Mouse (Mus musculus) fibroblast of lung, adult 2 months (primary cell): ENCODE results near the gene Olfr1208.

Experiments
- DNase-seq: peaks from one replicate; pipeline ENCODE4 v3.0.0-alpha.2; 2011; ENCODE audit warnings: low read depth

The Olfr1208 gene

GRCm38 (mm10) chr2:88902211-88902610, at the start of gene Olfr1208:
Gene Olfr1208 (minus strand): TSS chr2:88902311.
- DNase-seq = no peak

DNA sequence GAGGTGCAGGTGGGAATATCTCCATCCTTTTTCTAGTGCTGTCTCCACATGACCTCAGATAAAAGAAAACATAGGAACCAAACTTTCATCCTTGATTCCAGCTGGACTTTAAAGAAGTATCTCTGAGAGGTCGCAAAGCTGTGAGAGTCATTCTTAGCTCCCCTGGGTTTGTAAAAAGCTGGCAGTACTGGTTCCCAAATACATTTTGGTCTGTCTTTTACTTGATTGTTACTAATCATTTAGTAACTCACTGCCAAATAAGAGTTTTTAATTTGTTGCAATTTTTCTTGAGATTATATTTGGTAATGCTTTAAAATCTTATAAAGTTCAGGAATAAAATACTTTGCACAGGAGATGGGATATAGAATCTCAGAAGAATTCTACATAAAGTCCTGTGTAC, 35.9 kb upstream of the Olfr1208 start, which contains the start of gene Olfr1211:
TSS of gene Olfr1211 (minus strand) at position 101 of the 400 bp plus-strand sequence.
- no peak for DNase-seq

- no peak for DNase-seq
Measured at GRCm38 (mm10) chr2:88915057-88915456, 12.9 kb upstream of the Olfr1208 start, which contains the start of gene Olfr1209. Gene Olfr1209 (minus strand): TSS chr2:88915157.

DNA sequence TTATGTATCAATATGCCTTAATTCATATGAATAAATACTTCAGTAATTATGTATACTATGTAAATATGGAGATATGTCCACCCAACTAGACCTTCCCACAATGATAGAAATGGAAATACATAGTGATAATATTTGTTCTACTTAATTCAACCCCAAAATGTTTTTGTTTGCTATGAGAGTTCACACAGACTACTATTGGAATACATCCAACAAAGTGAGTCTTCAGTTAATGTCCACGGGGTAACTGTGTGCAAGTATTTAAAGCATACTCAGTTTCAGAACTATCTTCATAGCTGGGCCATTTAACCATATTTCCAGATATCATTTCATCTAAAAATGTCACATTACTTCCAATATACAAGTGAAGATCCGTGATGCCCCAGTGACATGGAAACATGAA, 39.2 kb downstream of the Olfr1208 start, which contains the start of gene Olfr1206:
TSS of gene Olfr1206 (plus strand) at position 301 of the 400 bp plus-strand sequence.
- no peak for DNase-seq

DNA sequence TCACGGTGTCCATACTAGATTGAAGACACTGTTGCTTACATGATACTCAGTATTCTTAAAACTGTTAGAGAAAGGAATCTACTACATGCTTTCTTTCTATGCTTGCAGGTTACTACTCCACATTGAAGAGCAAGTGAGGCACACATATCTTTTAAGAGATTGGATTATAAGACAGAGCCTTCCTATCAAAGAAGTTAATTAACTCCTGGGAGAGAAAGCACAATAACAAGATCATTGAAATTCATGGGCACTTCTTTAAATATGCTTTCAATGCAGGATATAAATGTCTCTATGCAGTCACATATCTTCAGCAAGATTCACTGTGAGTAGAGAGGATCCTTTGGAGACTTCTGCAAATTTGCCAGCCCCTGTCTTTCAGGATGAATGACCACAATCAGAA, 53.1 kb downstream of the Olfr1208 start, which contains the start of gene Olfr1204:
TSS of gene Olfr1204 (plus strand) at position 301 of the 400 bp plus-strand sequence.
- no peak for DNase-seq
